Mouse (Mus musculus) CH12.LX (cell line): Measurements from ENCODE around the gene Gm49450. TPM values are rescaled to one million over a fixed set of nuclear protein-coding genes. Genes with fewer than 3 reads are reported as not detected.

ENCODE experiments used
- DNase-seq: peaks from one replicate; pipeline ENCODE4 v3.0.0-alpha.2; 2013; ENCODE audit errors: extremely low read depth
- H3K27ac ChIP-seq: 2 replicates; pipeline ENCODE4 v1.5.1; 2012; ENCODE audit warnings: low read depth, mild to moderate bottlenecking, control low read depth, moderate library complexity; ENCODE audit not compliant: insufficient read depth
- H3K27me3 ChIP-seq: replicated peaks from 2 replicates; pipeline ENCODE3; 2012; ENCODE audit warnings: inconsistent platforms
- H3K36me3 ChIP-seq, 2 experiments: replicated peaks in 1 of 2; 2 replicates each; pipeline versions ENCODE3 to v1.6.1; 2012; ENCODE audit warnings: inconsistent platforms in 1 of 2, low read length in 1 of 2, mild to moderate bottlenecking in 1 of 2, mixed read lengths in 1 of 2, moderate library complexity in 1 of 2; ENCODE audit not compliant: control insufficient read depth in 1 of 2, insufficient read depth in 1 of 2
- H3K4me1 ChIP-seq, 2 experiments: 2 replicates each; pipeline ENCODE4 v1.6.1; 2012; ENCODE audit warnings: inconsistent platforms in 1 of 2, moderate library complexity in 1 of 2; ENCODE audit not compliant: insufficient read depth in 2 of 2, control insufficient read depth in 1 of 2
- H3K4me2 ChIP-seq: 2 replicates; pipeline ENCODE4 v1.6.1; 2012; ENCODE audit warnings: low read depth, mild to moderate bottlenecking, control low read depth; ENCODE audit not compliant: poor library complexity, insufficient read depth, severe bottlenecking
- H3K4me3 ChIP-seq, 3 experiments: fragments of 150-350 bp in 1 of 3; sonication (generic) in 1 of 3; replicated peaks in 1 of 3; 2 replicates each; pipeline versions ENCODE3 to v1.5.1; 2011 to 2012; ENCODE audit warnings: low read depth in 2 of 3, low read length in 2 of 3, mild to moderate bottlenecking in 2 of 3, moderate library complexity in 2 of 3, control low read depth in 1 of 3, improper control_type of control experiment in 1 of 3, inconsistent platforms in 1 of 3, mixed read lengths in 1 of 3; ENCODE audit not compliant: poor library complexity in 1 of 3
- H3K79me2 ChIP-seq: replicated peaks from 2 replicates; pipeline ENCODE4 v1.6.1; 2012; ENCODE audit warnings: mild to moderate bottlenecking, moderate library complexity; ENCODE audit not compliant: control insufficient read depth, poor library complexity, insufficient read depth, severe bottlenecking; ENCODE audit errors: extremely low read depth
- H3K9ac ChIP-seq: 2 replicates; pipeline ENCODE4 v1.6.1; 2012; ENCODE audit warnings: low read depth, mild to moderate bottlenecking, control low read depth, moderate library complexity; ENCODE audit not compliant: insufficient read depth
- H3K9me3 ChIP-seq: replicated peaks from 2 replicates; pipeline ENCODE3; 2012; ENCODE audit warnings: low read length, inconsistent platforms, mixed read lengths
- CTCF ChIP-seq, 2 experiments: IDR thresholded peaks in 1 of 2; conservative IDR thresholded peaks in 1 of 2; 2 replicates each; pipeline ENCODE4 v1.5.1; 2011 to 2012; ENCODE audit warnings: low read depth in 2 of 2, low read length in 2 of 2, improper control_type of control experiment in 1 of 2, inconsistent platforms in 1 of 2, mild to moderate bottlenecking in 1 of 2, moderate library complexity in 1 of 2
- E2F4 ChIP-seq: IDR thresholded peaks from 2 replicates; pipeline ENCODE4 v1.6.1; 2011; ENCODE audit warnings: low read depth, low read length, improper control_type of control experiment; ENCODE audit not compliant: insufficient replicate concordance
- ETS1 ChIP-seq: conservative IDR thresholded peaks from 2 replicates; pipeline ENCODE4 v1.6.1; 2012; ENCODE audit warnings: low read depth, mild to moderate bottlenecking, inconsistent platforms, low read length, improper control_type of control experiment, moderate library complexity
- GABPA ChIP-seq: IDR thresholded peaks from 2 replicates; pipeline ENCODE4 v1.6.1; 2012; ENCODE audit warnings: low read depth, low read length, improper control_type of control experiment, inconsistent platforms; ENCODE audit not compliant: insufficient replicate concordance
- IRF4 ChIP-seq: IDR thresholded peaks from 2 replicates; pipeline ENCODE4 v1.6.1; 2014; ENCODE audit warnings: low read depth, mild to moderate bottlenecking, inconsistent platforms, low read length, improper control_type of control experiment
- MAFK ChIP-seq: IDR thresholded peaks from 2 replicates; pipeline ENCODE4 v1.6.1; 2011; ENCODE audit warnings: low read length, improper control_type of control experiment; ENCODE audit not compliant: insufficient replicate concordance
- NRF1 ChIP-seq: IDR thresholded peaks from 2 replicates; pipeline ENCODE4 v1.6.1; 2014; ENCODE audit warnings: low read depth, mild to moderate bottlenecking, inconsistent platforms, low read length, improper control_type of control experiment, moderate library complexity
- PAX5 ChIP-seq: IDR thresholded peaks from 2 replicates; pipeline ENCODE4 v1.6.1; 2012; ENCODE audit warnings: low read length, inconsistent platforms, mixed read lengths
- POLR2A ChIP-seq: IDR thresholded peaks from 2 replicates; pipeline ENCODE4 v1.6.1; 2011; ENCODE audit warnings: low read depth, mild to moderate bottlenecking, improper control_type of control experiment, low read length
- RCOR1 ChIP-seq: conservative IDR thresholded peaks from 2 replicates; pipeline ENCODE4 v1.6.1; 2012; ENCODE audit warnings: low read depth, mild to moderate bottlenecking, inconsistent platforms, low read length, improper control_type of control experiment
- SIN3A ChIP-seq: IDR thresholded peaks from 2 replicates; pipeline ENCODE4 v1.6.1; 2012; ENCODE audit warnings: low read length, improper control_type of control experiment, inconsistent platforms
- UBTF ChIP-seq: IDR thresholded peaks from 2 replicates; pipeline ENCODE4 v1.6.1; 2012; ENCODE audit warnings: low read depth, mild to moderate bottlenecking, inconsistent platforms, low read length, improper control_type of control experiment, moderate library complexity
- USF1 ChIP-seq: IDR thresholded peaks from 2 replicates; pipeline ENCODE4 v1.6.1; 2014; ENCODE audit warnings: low read depth, mild to moderate bottlenecking, inconsistent platforms, low read length, improper control_type of control experiment
- ZC3H11A ChIP-seq: IDR thresholded peaks from 2 replicates; pipeline ENCODE4 v1.6.1; 2012; ENCODE audit warnings: low read depth, mild to moderate bottlenecking, inconsistent platforms, low read length, improper control_type of control experiment
- ZKSCAN1 ChIP-seq: IDR thresholded peaks from 2 replicates; pipeline ENCODE4 v1.6.1; 2012; ENCODE audit warnings: low read depth, inconsistent platforms, low read length, improper control_type of control experiment, borderline replicate concordance
- ZNF384 ChIP-seq: IDR thresholded peaks from 2 replicates; pipeline ENCODE4 v1.6.1; 2012; ENCODE audit warnings: low read depth, low read length, improper control_type of control experiment, inconsistent platforms
- dilution Hi-C: fragments of 300-500 bp; cut with MboI; formaldehyde crosslinking; loops from 2 replicates; pipeline ENCODE4 v1.14.3; 2020; ENCODE audit warnings: low sequenced_read_pairs; ENCODE audit not compliant: extremely low pct_unique_long_range_greater_than_20kb, extremely low pct_ligation_motif_present
- in situ Hi-C: fragments of 300-500 bp; cut with MboI; formaldehyde crosslinking; loops from 3 replicates; pipeline ENCODE4 v1.14.3; 2019; ENCODE audit warnings: low sequenced_read_pairs, low pct_ligation_motif_present, low pct_unique_long_range_greater_than_20kb, mixed read lengths
- polyA plus RNA-seq: library from polyadenylated mRNA; unstranded; fragments of >175 nt; gene quantifications from 2 replicates; pipeline ENCODE4 v1.2.1, GENCODE M21; 2012; ENCODE audit warnings: low read depth; ENCODE audit not compliant: insufficient read length
- total RNA-seq, 2 experiments: library from RNA; depleted of rRNA; stranded (reverse); fragments of 300-350 nt in 1 of 2; fragments of >200 nt in 1 of 2; gene quantifications; 2 replicates each; pipeline ENCODE4 v1.2.3; 2012 to 2014

Gene Gm49450
- total and polyA plus RNA-seq, 3 experiments = 0.38 to 125 (median 4.7) TPM

- no peak overlapping the region for H3K4me2 ChIP-seq
- H3K4me3 ChIP-seq = no peak overlapping the region
- H3K9me3 ChIP-seq = no peaks in the 10 kb centered on the region
- dilution Hi-C loops (no loop called here), in situ Hi-C loops (loop anchor here (5.0 kb wide), 1 partner anchor 105 kb away; no protein-coding TSS in a partner anchor)
- no peak for TF ChIP-seq USF1
- no peak for TF ChIP-seq GABPA
- TF ChIP-seq RCOR1 = no peak
- no peak for TF ChIP-seq ZNF384
- no peak for TF ChIP-seq CTCF (conservative IDR thresholded peaks at IDR 0.05 in 1 of 2, IDR thresholded peaks at IDR 0.05 in 1 of 2; ENCODE audit: low read depth in 2 of 2, low read length in 2 of 2)
- TF ChIP-seq ZC3H11A = no peak
- no peak for TF ChIP-seq MAFK
- no peak for TF ChIP-seq IRF4
- no peak for TF ChIP-seq E2F4
- no peak for TF ChIP-seq SIN3A
- no peak for TF ChIP-seq NRF1
- no peak for TF ChIP-seq POLR2A
- H3K27me3 ChIP-seq = peaks cover 1% of the 10 kb centered on the region
- no peak overlapping the region for H3K9ac ChIP-seq
- no peak overlapping the region for H3K27ac ChIP-seq
- H3K4me1 ChIP-seq = peaks cover 0 to 6% of the 10 kb centered on the region in 2 experiments; a peak in 2 of 4 replicates
- no peaks in the 10 kb centered on the region for H3K36me3 ChIP-seq
- no peaks in the 10 kb centered on the region for H3K79me2 ChIP-seq
- no peak for DNase-seq
Measured at GRCm38 (mm10) chr15:98886667-98887387, 66.5 kb downstream of the Gm49450 start.

GRCm38 (mm10) chr15:98884106-98884505 is 69.2 kb downstream of the Gm49450 start:
- Histone ChIP-seq H3K4me1 (peaks cover 7 to 22% of the 10 kb centered on the region in 2 experiments), H3K9ac (no peak overlapping the region), H3K9me3 (no peaks in the 10 kb centered on the region), H3K27ac (no peak overlapping the region), H3K4me2 (no peak overlapping the region), H3K27me3 (peaks cover 1% of the 10 kb centered on the region), H3K36me3 (peaks cover 0 to 7% of the 10 kb centered on the region in 2 experiments), H3K4me3 (no peak overlapping the region), H3K79me2 (peaks cover 11% of the 10 kb centered on the region; the same call in 1 of the 2 replicates)
- no peak for TF ChIP-seq UBTF
- TF ChIP-seq E2F4 = no peak
- TF ChIP-seq ZKSCAN1 = no peak
- TF ChIP-seq PAX5 = no peak
- no peak for TF ChIP-seq ETS1
- TF ChIP-seq RCOR1 = no peak
- TF ChIP-seq GABPA = no peak
- dilution Hi-C loops = no loop called here
- no peak for DNase-seq
- in situ Hi-C loops = no loop called here
